Mouse (Mus musculus) embryonic facial prominence, embryonic 10.5 days (tissue): ENCODE results near the gene Ccr8. TPM values are rescaled to one million over a fixed set of nuclear protein-coding genes. Genes with fewer than 3 reads are reported as not detected.
A peak's percentile ranks its signal among the peaks of the same experiment; 100 is the strongest.

Experiments used
- DNase-seq: peaks from one replicate; pipeline ENCODE4 v3.0.0-alpha.2; 2017; ENCODE audit warnings: low spot score
- H3K27ac ChIP-seq: fragments of 300-500 bp; sonication (generic); replicated peaks from 2 replicates; pipeline ENCODE4 v1.5.1; 2016; ENCODE audit warnings: mild to moderate bottlenecking
- H3K27me3 ChIP-seq: fragments of 300-500 bp; sonication (generic); replicated peaks from 2 replicates; pipeline ENCODE4 v1.6.1; 2016; ENCODE audit warnings: low read depth, mild to moderate bottlenecking; ENCODE audit not compliant: poor library complexity, severe bottlenecking
- H3K36me3 ChIP-seq: fragments of 300-500 bp; sonication (generic); replicated peaks from 2 replicates; pipeline ENCODE4 v1.6.1; 2016; ENCODE audit warnings: mild to moderate bottlenecking, moderate library complexity
- H3K4me1 ChIP-seq: fragments of 300-500 bp; sonication (generic); 2 replicates; pipeline ENCODE4 v1.6.1; 2016
- H3K4me3 ChIP-seq: fragments of 300-500 bp; sonication (generic); 2 replicates; pipeline ENCODE4 v1.5.1; 2016; ENCODE audit warnings: mild to moderate bottlenecking, moderate library complexity
- H3K9me3 ChIP-seq: fragments of 300-500 bp; sonication (generic); 2 replicates; pipeline ENCODE4 v1.6.1; 2016; ENCODE audit warnings: mild to moderate bottlenecking
- WGBS: fragments of 180-500 bp; shearing (Covaris S2); methylation state at CpG from one replicate; pipeline ENCODE4 v1.1.7; 2016; 5-methylcytosine and 5-hydroxymethylcytosine counted together
- polyA plus RNA-seq: library from polyadenylated mRNA; unstranded; fragments of >200 nt; fragmentation: Nextera tagmentation; extraction: Ambion mirVana; gene quantifications from 2 replicates; pipeline ENCODE4 v1.2.1, GENCODE M21; 2016

Ccr8 gene
- polyA plus RNA-seq, 1 experiment from 2014 or later: not detected

GRCm38 (mm10) chr9:120118212-120118611, 26.3 kb downstream of the Ccr8 start:
- Histone ChIP-seq H3K9me3 (no peaks in the 10 kb centered on the region), H3K27ac (no peak overlapping the region), H3K36me3 (peaks cover 59% of the 10 kb centered on the region), H3K4me3 (no peak overlapping the region), H3K4me1 (no peaks in the 10 kb centered on the region; the same call in 1 of the 2 replicates), H3K27me3 (no peaks in the 10 kb centered on the region)
- no peak for DNase-seq
- WGBS: 90% methylated on average over 4 of the region's 4 CpGs

GRCm38 (mm10) chr9:120120503-120120902, 28.6 kb downstream of the Ccr8 start:
- 91% methylated on average over 7 of the region's 7 CpGs for WGBS
- Histone ChIP-seq H3K4me1 (no peaks in the 10 kb centered on the region), H3K27me3 (no peaks in the 10 kb centered on the region), H3K4me3 (no peak overlapping the region), H3K9me3 (no peaks in the 10 kb centered on the region), H3K27ac (no peak overlapping the region), H3K36me3 (peaks cover 73% of the 10 kb centered on the region)
- no peak for DNase-seq

- Histone ChIP-seq H3K36me3 (peaks cover 57% of the 10 kb centered on the region), H3K27me3 (no peaks in the 10 kb centered on the region), H3K9me3 (no peaks in the 10 kb centered on the region), H3K4me1 (peaks cover 18% of the 10 kb centered on the region), H3K27ac (peak overlapping the region; percentile 100), H3K4me3 (peak overlapping the region; percentile 100)
- DNase-seq: no peak
- WGBS: 60% methylated on average over 11 of the region's 11 CpGs
These were observed 35.0 kb downstream of the Ccr8 start for GRCm38 (mm10) chr9:120126868-120127267.

GRCm38 (mm10) chr9:120127538-120128251, 35.8 kb downstream of the Ccr8 start, which contains the start of gene Rpsa:
Gene Rpsa (plus strand): TSS chr9:120127689.
- no peaks in the 10 kb centered on the region for H3K9me3 ChIP-seq
- H3K36me3 ChIP-seq: peaks cover 59% of the 10 kb centered on the region
- H3K27me3 ChIP-seq: no peaks in the 10 kb centered on the region
- H3K4me3 ChIP-seq: peak within 1 kb of the TSS; percentile 100
- peaks cover 18% of the 10 kb centered on the region for H3K4me1 ChIP-seq
- peak; percentile 98 for DNase-seq
- under 1% methylated on average over 72 of the region's 72 CpGs for WGBS
- H3K27ac ChIP-seq: peak within 1 kb of the TSS; percentile 100

- peaks cover 18% of the 10 kb centered on the region for H3K4me1 ChIP-seq
- 79% methylated on average over 10 of the region's 10 CpGs for WGBS
- peaks cover 50% of the 10 kb centered on the region for H3K36me3 ChIP-seq
- DNase-seq: no peak
- H3K27me3 ChIP-seq: no peaks in the 10 kb centered on the region
- peak overlapping the region; percentile 100 for H3K27ac ChIP-seq
- H3K9me3 ChIP-seq: no peaks in the 10 kb centered on the region
- peak overlapping the region; percentile 100 for H3K4me3 ChIP-seq
These were observed 37.4 kb downstream of the Ccr8 start for GRCm38 (mm10) chr9:120129276-120129675.

- Histone ChIP-seq H3K27ac (no peak overlapping the region), H3K4me3 (no peak overlapping the region), H3K9me3 (no peaks in the 10 kb centered on the region), H3K27me3 (no peaks in the 10 kb centered on the region), H3K4me1 (peaks cover 17% of the 10 kb centered on the region), H3K36me3 (peaks cover 47% of the 10 kb centered on the region)
- 83% methylated on average over 3 of the region's 3 CpGs for WGBS
- no peak for DNase-seq
These were observed 39.9 kb downstream of the Ccr8 start for GRCm38 (mm10) chr9:120131784-120132288.

- no peak for DNase-seq
- Histone ChIP-seq H3K4me1 (peaks cover 15% of the 10 kb centered on the region), H3K27ac (no peak overlapping the region), H3K27me3 (no peaks in the 10 kb centered on the region), H3K4me3 (no peak overlapping the region), H3K9me3 (no peaks in the 10 kb centered on the region), H3K36me3 (peaks cover 47% of the 10 kb centered on the region)
- 37% methylated on average over 8 of the region's 8 CpGs for WGBS
These were observed 41.3 kb downstream of the Ccr8 start for GRCm38 (mm10) chr9:120132980-120133754.

GRCm38 (mm10) chr9:120133755-120134475, 42.0 kb downstream of the Ccr8 start:
- no peak for DNase-seq
- no peak overlapping the region for H3K4me3 ChIP-seq
- peaks cover 10% of the 10 kb centered on the region for H3K4me1 ChIP-seq
- H3K27ac ChIP-seq: no peak overlapping the region
- 61% methylated on average over 6 of the region's 6 CpGs for WGBS
- no peaks in the 10 kb centered on the region for H3K9me3 ChIP-seq
- peaks cover 42% of the 10 kb centered on the region for H3K36me3 ChIP-seq
- no peaks in the 10 kb centered on the region for H3K27me3 ChIP-seq

GRCm38 (mm10) chr9:120134529-120135160, 42.7 kb downstream of the Ccr8 start:
- DNase-seq: no peak
- 83% methylated on average over 13 of the region's 13 CpGs for WGBS
- H3K27ac ChIP-seq: no peak overlapping the region
- no peaks in the 10 kb centered on the region for H3K27me3 ChIP-seq
- H3K4me1 ChIP-seq: peaks cover 3% of the 10 kb centered on the region; the same call in 1 of the 2 replicates
- peaks cover 35% of the 10 kb centered on the region for H3K36me3 ChIP-seq
- H3K9me3 ChIP-seq: no peaks in the 10 kb centered on the region
- no peak overlapping the region for H3K4me3 ChIP-seq

GRCm38 (mm10) chr9:120135454-120135853, 43.5 kb downstream of the Ccr8 start:
- no peaks in the 10 kb centered on the region for H3K4me1 ChIP-seq
- peaks cover 27% of the 10 kb centered on the region for H3K36me3 ChIP-seq
- no peak overlapping the region for H3K4me3 ChIP-seq
- no peaks in the 10 kb centered on the region for H3K9me3 ChIP-seq
- no peak for DNase-seq
- 89% methylated on average over 11 of the region's 11 CpGs for WGBS
- no peak overlapping the region for H3K27ac ChIP-seq
- H3K27me3 ChIP-seq: no peaks in the 10 kb centered on the region

GRCm38 (mm10) chr9:120140652-120141051, 48.7 kb downstream of the Ccr8 start:
- no peaks in the 10 kb centered on the region for H3K9me3 ChIP-seq
- H3K27me3 ChIP-seq: no peaks in the 10 kb centered on the region
- H3K27ac ChIP-seq: no peak overlapping the region
- no peak overlapping the region for H3K4me3 ChIP-seq
- H3K36me3 ChIP-seq: no peaks in the 10 kb centered on the region
- 19% methylated on average over 4 of the region's 4 CpGs for WGBS
- H3K4me1 ChIP-seq: no peaks in the 10 kb centered on the region
- peak; percentile 80 for DNase-seq

- Histone ChIP-seq H3K36me3 (no peaks in the 10 kb centered on the region), H3K9me3 (no peaks in the 10 kb centered on the region), H3K27me3 (no peaks in the 10 kb centered on the region), H3K27ac (no peak overlapping the region), H3K4me1 (no peaks in the 10 kb centered on the region), H3K4me3 (no peak overlapping the region)
- WGBS: 84% methylated on average over 13 of the region's 13 CpGs
- DNase-seq: no peak
These were observed 52.6 kb downstream of the Ccr8 start for GRCm38 (mm10) chr9:120144474-120144873.
